Mouse (Mus musculus) c-Kit-positive CD71-negative TER-119-negative erythroid progenitor cells, embryonic 14.5 days (primary cell): ENCODE measurements around the gene Rnf11.

Experiments
- DNase-seq: peaks from one replicate; pipeline ENCODE4 v3.0.0-alpha.2; 2013; ENCODE audit warnings: low read depth

Gene Rnf11

GRCm38 (mm10) chr4:109444471-109444870 lies 40.1 kb downstream of the Rnf11 start:
- no peak for DNase-seq

GRCm38 (mm10) chr4:109442649-109443048 lies 41.9 kb downstream of the Rnf11 start:
- DNase-seq: no peak

GRCm38 (mm10) chr4:109442126-109442525 lies 42.4 kb downstream of the Rnf11 start:
- no peak for DNase-seq

GRCm38 (mm10) chr4:109441000-109441399 lies 43.5 kb downstream of the Rnf11 start:
- no peak for DNase-seq

- no peak for DNase-seq
Measured at GRCm38 (mm10) chr4:109440381-109440780, 44.1 kb downstream of the Rnf11 start.

- DNase-seq: peak; percentile 19
Measured at GRCm38 (mm10) chr4:109439825-109440248, 44.7 kb downstream of the Rnf11 start.

GRCm38 (mm10) chr4:109439101-109439500 lies 45.4 kb downstream of the Rnf11 start:
- DNase-seq: no peak

GRCm38 (mm10) chr4:109437913-109438878 lies 46.3 kb downstream of the Rnf11 start:
- DNase-seq: peak; percentile 65

GRCm38 (mm10) chr4:109434256-109434655 lies 50.3 kb downstream of the Rnf11 start:
- no peak for DNase-seq

- no peak for DNase-seq
Measured at GRCm38 (mm10) chr4:109433641-109434040, 50.9 kb downstream of the Rnf11 start.

GRCm38 (mm10) chr4:109432668-109433375 lies 51.7 kb downstream of the Rnf11 start:
- DNase-seq: no peak

- peak; percentile 69 for DNase-seq
Measured at GRCm38 (mm10) chr4:109430854-109431253, 53.7 kb downstream of the Rnf11 start.

- no peak for DNase-seq
Measured at GRCm38 (mm10) chr4:109430250-109430649, 54.3 kb downstream of the Rnf11 start.

GRCm38 (mm10) chr4:109427058-109427457 lies 57.5 kb downstream of the Rnf11 start:
- DNase-seq: no peak

- DNase-seq: no peak
Measured at GRCm38 (mm10) chr4:109423438-109423837, 61.1 kb downstream of the Rnf11 start.

- DNase-seq: no peak
Measured at GRCm38 (mm10) chr4:109422436-109422835, 62.1 kb downstream of the Rnf11 start.

- DNase-seq: no peak
Measured at GRCm38 (mm10) chr4:109421608-109422007, 62.9 kb downstream of the Rnf11 start.

- no peak for DNase-seq
Measured at GRCm38 (mm10) chr4:109420138-109420795, 64.3 kb downstream of the Rnf11 start.

GRCm38 (mm10) chr4:109419563-109419962 lies 65.0 kb downstream of the Rnf11 start:
- no peak for DNase-seq

- DNase-seq: no peak
Measured at GRCm38 (mm10) chr4:109419017-109419416, 65.5 kb downstream of the Rnf11 start.

GRCm38 (mm10) chr4:109417998-109418397 lies 66.5 kb downstream of the Rnf11 start:
- no peak for DNase-seq

GRCm38 (mm10) chr4:109412233-109412632 lies 72.3 kb downstream of the Rnf11 start:
- DNase-seq: no peak
